Mouse (Mus musculus): ENCODE data around the gene Zbed4. TPM values are rescaled to one million over a fixed set of nuclear protein-coding genes. Genes with fewer than 3 reads are reported as not detected.
"Not testable (repeated sequence)": the region's sequence is repeated elsewhere in the genome, so short reads cannot be mapped to it uniquely, and the experiment has no call there.

Gene Zbed4
- polyA plus RNA-seq, 1 experiment: 11.3 TPM

GRCm38 (mm10) chr15:88801903-88802302 is 50.4 kb downstream of the Zbed4 start:
- no peak overlapping the region for H3K4me3 ChIP-seq (ENCODE audit: insufficient read depth, low read length)
- no peak overlapping the region for H3K27ac ChIP-seq (ENCODE audit: insufficient read depth, low read length)
- TF ChIP-seq CTCF (IDR thresholded peaks at IDR 0.05; ENCODE audit: borderline replicate concordance, insufficient read depth, low read length) (no peak), POLR2A (IDR thresholded peaks at IDR 0.05; ENCODE audit: low read depth, low read length) (no peak)
- H3K4me1 ChIP-seq (ENCODE audit: control insufficient read depth, insufficient read depth, low read length): no peaks in the 10 kb centered on the region

GRCm38 (mm10) chr15:88802348-88802747 is 50.9 kb downstream of the Zbed4 start:
- TF ChIP-seq POLR2A (IDR thresholded peaks at IDR 0.05; ENCODE audit: low read depth, low read length) (no peak), CTCF (IDR thresholded peaks at IDR 0.05; ENCODE audit: borderline replicate concordance, insufficient read depth, low read length) (no peak)
- no peak overlapping the region for H3K4me3 ChIP-seq (ENCODE audit: insufficient read depth, low read length)

GRCm38 (mm10) chr15:88808121-88808520 is 56.7 kb downstream of the Zbed4 start:
- H3K4me3 ChIP-seq (ENCODE audit: insufficient read depth, low read length): no peak overlapping the region
- H3K4me1 ChIP-seq (ENCODE audit: control insufficient read depth, insufficient read depth, low read length): no peaks in the 10 kb centered on the region
- TF ChIP-seq POLR2A (IDR thresholded peaks at IDR 0.05; ENCODE audit: low read depth, low read length) (no peak), CTCF (IDR thresholded peaks at IDR 0.05; ENCODE audit: borderline replicate concordance, insufficient read depth, low read length) (no peak)
- no peak overlapping the region for H3K27ac ChIP-seq (ENCODE audit: insufficient read depth, low read length)

More at GRCm38 (mm10) chr15:88802348-88802747, 50.9 kb downstream of the Zbed4 start:
- Histone ChIP-seq H3K27ac (ENCODE audit: insufficient read depth, low read length) (no peak overlapping the region), H3K4me1 (ENCODE audit: control insufficient read depth, insufficient read depth, low read length) (no peaks in the 10 kb centered on the region)

- Histone ChIP-seq H3K4me1 (ENCODE audit: control insufficient read depth, insufficient read depth, low read length) (no peaks in the 10 kb centered on the region), H3K4me3 (ENCODE audit: insufficient read depth, low read length) (no peak overlapping the region), H3K27ac (ENCODE audit: insufficient read depth, low read length) (no peak overlapping the region)
- no peak for TF ChIP-seq POLR2A (IDR thresholded peaks at IDR 0.05; ENCODE audit: low read depth, low read length)
- TF ChIP-seq CTCF (IDR thresholded peaks at IDR 0.05; ENCODE audit: borderline replicate concordance, insufficient read depth, low read length): no peak
Measured at GRCm38 (mm10) chr15:88810369-88810768, 58.9 kb downstream of the Zbed4 start.

- Histone ChIP-seq H3K27ac (ENCODE audit: insufficient read depth, low read length) (no peak overlapping the region), H3K4me3 (ENCODE audit: insufficient read depth, low read length) (no peak overlapping the region), H3K4me1 (ENCODE audit: control insufficient read depth, insufficient read depth, low read length) (no peaks in the 10 kb centered on the region)
- TF ChIP-seq CTCF (IDR thresholded peaks at IDR 0.05; ENCODE audit: borderline replicate concordance, insufficient read depth, low read length) (no peak), POLR2A (IDR thresholded peaks at IDR 0.05; ENCODE audit: low read depth, low read length) (no peak)
Measured at GRCm38 (mm10) chr15:88813262-88813661, 61.8 kb downstream of the Zbed4 start.

GRCm38 (mm10) chr15:88813873-88814272 is 62.4 kb downstream of the Zbed4 start:
- H3K4me3 ChIP-seq (ENCODE audit: insufficient read depth, low read length); H3K27ac ChIP-seq (ENCODE audit: insufficient read depth, low read length); H3K4me1 ChIP-seq (ENCODE audit: control insufficient read depth, insufficient read depth, low read length): not testable (repeated sequence)

- no peak overlapping the region for H3K4me3 ChIP-seq (ENCODE audit: insufficient read depth, low read length)
- H3K27ac ChIP-seq (ENCODE audit: insufficient read depth, low read length): no peak overlapping the region
- no peaks in the 10 kb centered on the region for H3K4me1 ChIP-seq (ENCODE audit: control insufficient read depth, insufficient read depth, low read length)
- TF ChIP-seq CTCF (IDR thresholded peaks at IDR 0.05; ENCODE audit: borderline replicate concordance, insufficient read depth, low read length) (no peak), POLR2A (IDR thresholded peaks at IDR 0.05; ENCODE audit: low read depth, low read length) (no peak)
Measured at GRCm38 (mm10) chr15:88814411-88815047, 63.1 kb downstream of the Zbed4 start.

GRCm38 (mm10) chr15:88815196-88815700 is 63.8 kb downstream of the Zbed4 start:
- H3K4me3 ChIP-seq (ENCODE audit: insufficient read depth, low read length): no peak overlapping the region
- no peaks in the 10 kb centered on the region for H3K4me1 ChIP-seq (ENCODE audit: control insufficient read depth, insufficient read depth, low read length)
- no peak overlapping the region for H3K27ac ChIP-seq (ENCODE audit: insufficient read depth, low read length)
- TF ChIP-seq POLR2A (IDR thresholded peaks at IDR 0.05; ENCODE audit: low read depth, low read length): no peak
- no peak for TF ChIP-seq CTCF (IDR thresholded peaks at IDR 0.05; ENCODE audit: borderline replicate concordance, insufficient read depth, low read length)

GRCm38 (mm10) chr15:88819026-88819905 is 67.8 kb downstream of the Zbed4 start, which contains the start of the genes Alg12 and Creld2:
Gene Alg12, minus strand, starts transcription at chr15:88819318.
Gene Creld2, plus strand, starts transcription at chr15:88819646.
- Histone ChIP-seq H3K4me3 (ENCODE audit: insufficient read depth, low read length) (peak within 1 kb of the TSS; percentile 89), H3K27ac (ENCODE audit: insufficient read depth, low read length) (peak within 1 kb of the TSS; percentile 81)
- TF ChIP-seq CTCF (IDR thresholded peaks at IDR 0.05; ENCODE audit: borderline replicate concordance, insufficient read depth, low read length) (no peak), POLR2A (IDR thresholded peaks at IDR 0.05; ENCODE audit: low read depth, low read length) (peak; percentile 94)

GRCm38 (mm10) chr15:88819906-88820303 is 68.4 kb downstream of the Zbed4 start:
- H3K27ac ChIP-seq (ENCODE audit: insufficient read depth, low read length): no peak overlapping the region
- 0 out of 2 replicates have a peak, but pooled peaks cover 3% of the 10 kb centered on the region for H3K4me1 ChIP-seq (ENCODE audit: control insufficient read depth, insufficient read depth, low read length)
- TF ChIP-seq POLR2A (IDR thresholded peaks at IDR 0.05; ENCODE audit: low read depth, low read length) (no peak), CTCF (IDR thresholded peaks at IDR 0.05; ENCODE audit: borderline replicate concordance, insufficient read depth, low read length) (no peak)
- H3K4me3 ChIP-seq (ENCODE audit: insufficient read depth, low read length): peak overlapping the region; percentile 76

More at GRCm38 (mm10) chr15:88819026-88819905, 67.8 kb downstream of the Zbed4 start, which contains the start of the genes Alg12 and Creld2:
- 0 out of 2 replicates have a peak, but pooled peaks cover 3% of the 10 kb centered on the region for H3K4me1 ChIP-seq (ENCODE audit: control insufficient read depth, insufficient read depth, low read length)
